Mouse (Mus musculus) monocyte, adult 2 months (primary cell): ENCODE results near the gene Tspan5.
A peak's percentile ranks its signal among the peaks of the same experiment; 100 is the strongest.

Source experiments
- DNase-seq, 2 experiments: peaks; one replicate each; pipeline ENCODE4 v3.0.0; 2022; ENCODE audit warnings: low spot score in 2 of 2, low read depth in 1 of 2

Tspan5 gene

GRCm38 (mm10) chr3:138741649-138742565 is at the start of gene Tspan5:
TSS of gene Tspan5 (plus strand) at chr3:138742195.
- DNase-seq = peak in 1 of 2 experiments; percentile 4

- no peak for DNase-seq
Observed at GRCm38 (mm10) chr3:138692302-138692701, 49.7 kb upstream of the Tspan5 start.

DNA sequence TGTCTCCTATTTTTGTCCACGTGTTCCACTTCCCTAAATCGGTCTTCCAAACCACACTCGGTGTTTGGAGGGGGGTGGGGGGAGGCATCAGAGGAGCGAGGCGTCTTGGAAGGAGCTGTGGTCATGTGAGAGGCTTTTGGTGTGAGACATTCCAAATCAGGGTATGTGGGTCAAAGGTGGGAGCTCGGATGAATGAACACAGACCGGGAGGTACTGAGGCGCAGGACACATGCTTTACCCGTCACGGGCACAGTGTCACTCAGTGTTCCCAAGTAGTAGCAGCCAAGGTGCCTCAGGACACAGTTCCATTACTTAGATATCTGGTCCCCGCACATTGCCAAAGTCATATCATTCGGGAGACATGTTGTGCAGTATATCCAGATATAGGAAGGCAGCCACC is 38.6 kb upstream of the Tspan5 start:
- no peak for DNase-seq

- DNase-seq = no peak
Observed at GRCm38 (mm10) chr3:138704469-138704868, 37.5 kb upstream of the Tspan5 start.

GRCm38 (mm10) chr3:138705875-138706274 is 36.1 kb upstream of the Tspan5 start:
- no peak for DNase-seq

GRCm38 (mm10) chr3:138709183-138709582 is 32.8 kb upstream of the Tspan5 start:
- no peak for DNase-seq

DNA sequence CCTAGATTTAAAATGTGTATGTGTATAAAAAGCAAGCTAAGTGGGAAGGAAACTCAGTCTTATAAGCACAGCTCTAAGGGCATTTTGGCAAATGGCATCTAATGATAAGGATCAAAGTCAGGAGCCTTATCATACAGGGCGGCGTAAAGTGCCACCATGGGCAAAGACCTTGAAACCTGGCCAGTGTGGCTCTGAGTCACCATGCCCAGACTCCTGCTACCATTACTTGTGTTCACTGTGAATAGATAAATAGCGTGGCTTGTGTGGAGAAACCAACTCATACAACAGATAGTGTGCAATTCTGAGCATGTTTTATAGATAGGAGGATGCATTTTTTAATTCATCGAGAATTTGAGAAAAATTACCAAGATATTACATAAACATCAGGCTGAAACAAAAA is 30.0 kb upstream of the Tspan5 start:
- DNase-seq = no peak

DNA sequence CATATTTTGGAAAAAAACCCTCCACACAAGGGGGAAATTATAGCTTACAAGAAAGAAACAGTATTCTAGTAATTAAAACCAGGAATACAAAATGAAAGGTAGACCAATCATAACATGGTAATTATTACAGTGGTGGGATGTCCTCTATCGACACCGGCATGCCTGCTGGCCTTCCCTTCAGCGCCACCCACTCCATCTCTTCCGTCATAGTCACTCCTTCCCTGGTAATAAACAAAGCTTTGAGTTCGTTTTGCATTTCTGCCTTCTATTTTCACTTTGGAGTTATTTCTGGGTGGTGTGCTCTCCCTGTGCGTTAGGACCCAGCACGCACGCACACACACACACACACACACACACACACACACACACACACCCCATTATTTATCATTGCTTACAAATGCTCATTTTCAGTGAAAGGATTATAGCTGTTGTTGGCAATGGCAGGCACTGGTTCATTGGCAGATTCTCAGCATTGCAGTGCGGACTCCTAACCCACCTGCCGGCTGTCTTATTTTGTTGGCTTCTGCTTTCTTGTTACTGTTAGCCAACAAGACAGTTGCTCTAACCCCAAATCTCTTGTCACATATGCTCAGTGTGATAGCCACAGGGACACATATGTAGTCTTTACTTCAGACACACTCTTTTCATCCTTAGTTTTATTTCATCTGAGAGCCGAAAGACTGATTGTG is 29.4 kb upstream of the Tspan5 start:
- DNase-seq = no peak

GRCm38 (mm10) chr3:138713141-138713540 is 28.9 kb upstream of the Tspan5 start:
- no peak for DNase-seq

DNA sequence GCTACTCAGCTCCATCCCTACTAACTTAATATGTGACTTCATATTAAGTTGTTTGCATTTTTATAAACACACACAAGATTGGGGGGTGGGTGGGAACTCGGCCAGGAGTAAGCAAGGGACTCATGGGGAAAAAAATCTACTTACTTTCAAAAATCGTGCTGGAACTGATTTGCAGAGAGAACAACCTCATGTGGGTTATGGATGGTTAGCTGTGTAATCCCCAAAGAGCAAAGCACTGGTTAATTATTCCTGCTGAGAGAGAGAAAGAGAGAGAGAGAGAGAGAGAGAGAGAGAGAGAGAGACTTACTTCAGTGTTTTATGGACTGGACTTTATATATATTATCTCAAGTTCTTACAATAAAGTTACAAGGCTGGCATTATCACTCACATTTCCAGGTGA is 27.2 kb upstream of the Tspan5 start:
- no peak for DNase-seq

DNA sequence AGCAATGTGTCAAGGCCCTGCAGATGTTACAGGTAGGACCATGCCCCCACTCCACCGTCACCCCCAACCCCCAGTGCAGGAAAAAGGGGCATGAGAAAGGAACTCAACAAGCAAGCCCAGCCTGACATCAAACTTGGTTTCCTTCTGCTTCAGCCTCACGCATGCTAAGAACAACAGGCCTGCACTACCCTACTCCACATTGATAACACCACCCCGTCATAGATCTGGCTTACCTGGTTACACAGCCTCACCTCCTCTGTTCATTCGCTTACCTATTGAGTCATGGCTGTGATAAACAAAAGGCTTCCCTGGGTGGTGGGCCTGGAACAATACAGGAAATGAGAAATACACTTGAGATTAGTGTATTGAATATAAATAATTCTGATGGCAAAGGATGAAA is 26.8 kb upstream of the Tspan5 start:
- no peak for DNase-seq

GRCm38 (mm10) chr3:138717040-138717439 is 25.0 kb upstream of the Tspan5 start:
- no peak for DNase-seq

GRCm38 (mm10) chr3:138722152-138722551 is 19.8 kb upstream of the Tspan5 start:
- no peak for DNase-seq

DNA sequence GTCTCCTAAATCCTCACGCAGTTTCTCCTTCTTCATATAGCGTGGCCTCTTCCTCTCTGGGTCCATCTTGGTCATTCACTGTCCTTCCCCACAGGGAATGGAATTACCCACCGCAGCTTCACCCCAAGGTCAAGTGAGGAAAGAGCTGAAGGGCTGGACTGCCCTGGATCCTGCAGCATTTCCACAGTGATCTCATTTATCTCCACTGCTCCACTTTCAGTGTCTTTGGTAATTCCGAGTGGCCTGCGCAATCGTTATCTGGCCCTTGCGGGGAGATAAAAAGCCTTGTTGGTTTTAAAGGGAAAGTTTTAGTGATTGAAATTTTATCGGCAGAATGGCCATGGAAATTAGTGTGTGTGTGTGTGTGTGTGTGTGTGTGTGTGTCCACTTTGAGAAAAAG is 14.4 kb upstream of the Tspan5 start:
- DNase-seq = no peak

GRCm38 (mm10) chr3:138728840-138729239 is 13.2 kb upstream of the Tspan5 start:
- DNase-seq = no peak

- DNase-seq = no peak
Observed at GRCm38 (mm10) chr3:138730812-138731211, 11.2 kb upstream of the Tspan5 start.

DNA sequence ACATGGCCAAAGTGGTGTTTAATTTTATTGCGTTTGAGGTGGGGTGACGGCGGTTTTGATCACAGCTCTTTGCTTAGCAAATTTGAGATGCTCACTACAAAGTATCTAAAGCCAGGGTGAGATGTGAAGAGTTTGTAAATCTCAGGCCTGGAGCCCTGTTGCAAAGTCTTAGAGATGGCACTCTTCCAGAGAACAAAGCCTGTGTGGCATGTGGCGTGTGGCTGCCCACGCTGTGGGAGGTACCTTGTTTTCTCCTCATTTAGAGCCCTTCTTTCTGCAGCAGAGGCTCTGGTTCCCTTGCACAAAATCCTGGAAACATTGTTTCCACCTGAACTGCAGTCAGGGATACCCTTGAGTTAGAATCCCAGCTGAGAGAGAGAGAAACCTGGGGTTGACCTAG is 6.2 kb upstream of the Tspan5 start:
- DNase-seq = no peak

DNA sequence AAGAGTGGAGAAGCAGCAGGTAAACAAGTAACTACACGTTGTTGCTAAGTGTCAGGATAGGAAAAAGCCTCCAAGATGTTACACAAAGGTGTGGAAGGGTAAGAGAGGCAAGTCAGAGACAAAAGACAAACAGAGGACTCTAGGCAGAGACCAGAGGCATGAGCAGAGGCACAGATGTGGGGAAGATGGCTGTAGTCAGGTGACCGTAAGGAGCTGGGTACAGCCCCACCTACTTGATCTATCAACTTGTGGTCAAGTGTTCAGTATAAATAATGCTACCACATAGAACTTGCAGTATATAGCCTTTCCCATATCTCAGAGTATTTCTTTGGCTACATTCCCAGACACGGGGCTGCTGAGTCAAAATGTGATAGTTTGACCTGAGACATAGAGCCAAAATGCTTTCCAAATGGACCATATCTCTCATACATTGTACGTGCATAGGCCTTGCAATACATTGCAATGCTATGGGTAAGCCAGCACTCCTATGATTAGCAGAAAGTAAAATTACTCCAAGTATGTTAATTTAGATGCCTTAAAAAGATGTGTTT is 2.8 kb upstream of the Tspan5 start:
- no peak for DNase-seq

- DNase-seq = no peak
Observed at GRCm38 (mm10) chr3:138740291-138740690, 1.7 kb upstream of the Tspan5 start.

GRCm38 (mm10) chr3:138740843-138741540 is 1.0 kb upstream of the Tspan5 start:
- no peak for DNase-seq

- no peak for DNase-seq
Observed at GRCm38 (mm10) chr3:138742566-138742930, 553 bp downstream of the Tspan5 start.
